Mouse (Mus musculus) cerebellum, adult 2 months (tissue): Measurements from ENCODE around the gene Polr2f.

ENCODE experiments used
- CTCF ChIP-seq: fragments of 200-500 bp; IDR thresholded peaks from 2 replicates; pipeline ENCODE4 v1.5.1; 2011; ENCODE audit warnings: low read depth, mild to moderate bottlenecking, control low read depth, low read length, moderate library complexity, borderline replicate concordance; ENCODE audit not compliant: insufficient read depth
- POLR2A ChIP-seq: fragments of 200-500 bp; IDR thresholded peaks from 2 replicates; pipeline ENCODE4 v1.6.1; 2011; ENCODE audit warnings: low read length, control low read depth, borderline replicate concordance; ENCODE audit not compliant: insufficient read depth

- no peak for TF ChIP-seq POLR2A
- no peak for TF ChIP-seq CTCF
These were observed 50.6 kb downstream of the Polr2f start for GRCm38 (mm10) chr15:79191426-79191825.
